Mouse (Mus musculus): ENCODE data around the gene D11Wsu47e. TPM values are rescaled to one million over a fixed set of nuclear protein-coding genes. Genes with fewer than 3 reads are reported as not detected.

The D11Wsu47e gene
- total RNA-seq, 1 experiment, result 38.5 TPM

DNA sequence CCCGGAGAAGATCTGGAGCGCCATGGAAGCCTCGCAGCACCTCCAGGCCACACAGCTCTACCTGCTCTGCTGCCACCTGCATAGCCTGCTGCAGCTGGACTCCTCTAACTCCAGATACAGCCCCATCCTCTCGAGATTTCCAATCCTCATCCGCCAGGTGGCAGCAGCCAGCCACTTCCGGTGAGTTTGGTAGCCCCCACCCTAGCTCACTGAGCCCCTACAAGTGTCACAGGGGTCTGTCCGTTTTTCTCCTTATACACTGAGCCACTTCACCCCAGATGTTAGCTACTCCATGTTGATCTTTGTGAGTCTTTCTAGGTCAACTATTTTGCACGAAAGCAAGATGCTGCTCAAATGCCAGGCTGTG is 32.3 kb upstream of the D11Wsu47e start:
- Histone ChIP-seq H3K4me3 (ENCODE audit: insufficient read depth in 1 of 2, low read depth in 1 of 2, low read length in 2 of 2, poor library complexity in 1 of 2, severe bottlenecking in 1 of 2) (0 out of 4 replicates have a peak overlapping the region, but pooled peaks of 1 of the 2 experiments have one; percentile 8), H3K27ac (ENCODE audit: insufficient read depth, low read depth, low read length, poor library complexity, severe bottlenecking) (no peak overlapping the region), H3K9ac (ENCODE audit: insufficient read depth, low read depth, low read length, poor library complexity, severe bottlenecking) (no peak overlapping the region), H3K9me3 (ENCODE audit: control insufficient read depth, insufficient read depth, low read depth, low read length) (no peaks in the 10 kb centered on the region), H3K4me1 (ENCODE audit: control insufficient read depth in 2 of 2, insufficient read depth in 2 of 2, low read length in 2 of 2, poor library complexity in 1 of 2) (peaks cover 5 to 11% of the 10 kb centered on the region in 2 experiments; a peak in 2 of 4 replicates), H3K36me3 (ENCODE audit: control insufficient read depth, insufficient read depth, low read length, poor library complexity, severe bottlenecking) (peaks cover 28% of the 10 kb centered on the region)
- in situ Hi-C loops (cut with MboI; ENCODE audit: low sequenced_read_pairs in 2 of 2, unreplicated experiment in 2 of 2), result no loop called here
- DNase-seq (ENCODE audit: low read depth, low spot score), result peak; percentile 55
- TF ChIP-seq HCFC1 (IDR thresholded peaks at IDR 0.05; ENCODE audit: borderline replicate concordance, insufficient read depth, low read length) (no peak), MAFK (IDR thresholded peaks at IDR 0.05; ENCODE audit: insufficient read depth, low read depth, low read length) (no peak), CHD2 (IDR thresholded peaks at IDR 0.05; ENCODE audit: low read depth, low read length) (no peak), ZNF384 (IDR thresholded peaks at IDR 0.05; ENCODE audit: low read depth, low read length) (no peak), ZC3H11A (IDR thresholded peaks at IDR 0.05; ENCODE audit: borderline replicate concordance, low read depth, low read length) (no peak)

DNA sequence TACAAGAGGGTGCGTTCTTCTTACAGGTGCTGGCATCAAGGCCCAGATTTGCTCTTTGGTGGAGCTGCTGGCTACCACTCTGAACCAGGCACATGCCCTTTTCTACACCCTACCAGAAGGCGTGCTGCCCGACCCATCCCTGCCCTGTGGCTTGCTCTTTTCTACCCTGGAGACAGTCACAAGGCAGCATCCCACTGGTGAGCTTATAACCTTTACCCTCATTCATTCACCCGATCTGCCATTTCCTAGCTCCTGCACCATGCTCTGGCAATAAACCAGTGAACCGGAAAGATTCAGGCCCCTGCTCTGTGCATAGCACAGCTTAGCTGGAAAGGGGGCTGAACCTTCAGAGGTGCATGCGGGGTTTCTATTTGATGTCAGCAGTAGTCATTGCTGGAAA is 31.7 kb upstream of the D11Wsu47e start:
- Histone ChIP-seq H3K4me1 (ENCODE audit: control insufficient read depth in 2 of 2, insufficient read depth in 2 of 2, low read length in 2 of 2, poor library complexity in 1 of 2) (peaks cover 5 to 11% of the 10 kb centered on the region in 2 experiments; a peak in 2 of 4 replicates), H3K9ac (ENCODE audit: insufficient read depth, low read depth, low read length, poor library complexity, severe bottlenecking) (no peak overlapping the region), H3K36me3 (ENCODE audit: control insufficient read depth, insufficient read depth, low read length, poor library complexity, severe bottlenecking) (peaks cover 35% of the 10 kb centered on the region), H3K9me3 (ENCODE audit: control insufficient read depth, insufficient read depth, low read depth, low read length) (no peaks in the 10 kb centered on the region), H3K4me3 (ENCODE audit: insufficient read depth in 1 of 2, low read depth in 1 of 2, low read length in 2 of 2, poor library complexity in 1 of 2, severe bottlenecking in 1 of 2) (no peak overlapping the region), H3K27ac (ENCODE audit: insufficient read depth, low read depth, low read length, poor library complexity, severe bottlenecking) (no peak overlapping the region)
- TF ChIP-seq MAFK (IDR thresholded peaks at IDR 0.05; ENCODE audit: insufficient read depth, low read depth, low read length) (no peak), ZNF384 (IDR thresholded peaks at IDR 0.05; ENCODE audit: low read depth, low read length) (no peak), HCFC1 (IDR thresholded peaks at IDR 0.05; ENCODE audit: borderline replicate concordance, insufficient read depth, low read length) (no peak), ZC3H11A (IDR thresholded peaks at IDR 0.05; ENCODE audit: borderline replicate concordance, low read depth, low read length) (no peak), CHD2 (IDR thresholded peaks at IDR 0.05; ENCODE audit: low read depth, low read length) (no peak)
- in situ Hi-C loops (cut with MboI; ENCODE audit: low sequenced_read_pairs in 2 of 2, unreplicated experiment in 2 of 2), result no loop called here
- no peak for DNase-seq (ENCODE audit: low read depth, low spot score)

DNA sequence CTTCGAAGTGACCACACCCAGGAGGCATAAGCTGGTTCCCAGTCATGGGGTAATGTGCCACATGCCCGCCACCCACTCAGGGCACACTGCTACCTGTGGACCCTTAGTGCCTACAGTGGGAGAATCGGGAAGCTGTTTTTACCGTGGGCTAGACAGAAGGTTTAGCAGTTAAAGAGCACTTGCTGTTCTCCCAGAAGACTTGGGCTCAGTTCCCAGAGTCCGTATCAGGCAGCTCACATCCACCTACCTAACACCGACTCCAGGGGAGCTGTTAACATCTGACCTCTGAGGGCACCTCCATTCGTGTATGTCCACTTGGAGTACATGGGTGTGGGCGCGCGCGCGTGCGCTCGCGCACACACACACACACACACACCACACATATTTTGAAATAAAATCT is 30.1 kb upstream of the D11Wsu47e start:
- no peak overlapping the region for H3K27ac ChIP-seq (ENCODE audit: insufficient read depth, low read depth, low read length, poor library complexity, severe bottlenecking)
- H3K9ac ChIP-seq (ENCODE audit: insufficient read depth, low read depth, low read length, poor library complexity, severe bottlenecking), result no peak overlapping the region
- no peak for TF ChIP-seq HCFC1 (IDR thresholded peaks at IDR 0.05; ENCODE audit: borderline replicate concordance, insufficient read depth, low read length)
- TF ChIP-seq ZC3H11A (IDR thresholded peaks at IDR 0.05; ENCODE audit: borderline replicate concordance, low read depth, low read length), result no peak
- no peak for TF ChIP-seq ZNF384 (IDR thresholded peaks at IDR 0.05; ENCODE audit: low read depth, low read length)
- no peak for TF ChIP-seq MAFK (IDR thresholded peaks at IDR 0.05; ENCODE audit: insufficient read depth, low read depth, low read length)
- no peak for TF ChIP-seq CHD2 (IDR thresholded peaks at IDR 0.05; ENCODE audit: low read depth, low read length)
- peaks cover 46% of the 10 kb centered on the region for H3K36me3 ChIP-seq (ENCODE audit: control insufficient read depth, insufficient read depth, low read length, poor library complexity, severe bottlenecking)
- H3K4me3 ChIP-seq (ENCODE audit: insufficient read depth in 1 of 2, low read depth in 1 of 2, low read length in 2 of 2, poor library complexity in 1 of 2, severe bottlenecking in 1 of 2), result no peak overlapping the region
- H3K4me1 ChIP-seq (ENCODE audit: control insufficient read depth in 2 of 2, insufficient read depth in 2 of 2, low read length in 2 of 2, poor library complexity in 1 of 2), result peaks cover 3 to 12% of the 10 kb centered on the region in 2 experiments; a peak in 2 of 4 replicates
- no peak for DNase-seq (ENCODE audit: low read depth, low spot score)
- in situ Hi-C loops (cut with MboI; ENCODE audit: low sequenced_read_pairs in 2 of 2, unreplicated experiment in 2 of 2), result no loop called here
- H3K9me3 ChIP-seq (ENCODE audit: control insufficient read depth, insufficient read depth, low read depth, low read length), result no peaks in the 10 kb centered on the region

DNA sequence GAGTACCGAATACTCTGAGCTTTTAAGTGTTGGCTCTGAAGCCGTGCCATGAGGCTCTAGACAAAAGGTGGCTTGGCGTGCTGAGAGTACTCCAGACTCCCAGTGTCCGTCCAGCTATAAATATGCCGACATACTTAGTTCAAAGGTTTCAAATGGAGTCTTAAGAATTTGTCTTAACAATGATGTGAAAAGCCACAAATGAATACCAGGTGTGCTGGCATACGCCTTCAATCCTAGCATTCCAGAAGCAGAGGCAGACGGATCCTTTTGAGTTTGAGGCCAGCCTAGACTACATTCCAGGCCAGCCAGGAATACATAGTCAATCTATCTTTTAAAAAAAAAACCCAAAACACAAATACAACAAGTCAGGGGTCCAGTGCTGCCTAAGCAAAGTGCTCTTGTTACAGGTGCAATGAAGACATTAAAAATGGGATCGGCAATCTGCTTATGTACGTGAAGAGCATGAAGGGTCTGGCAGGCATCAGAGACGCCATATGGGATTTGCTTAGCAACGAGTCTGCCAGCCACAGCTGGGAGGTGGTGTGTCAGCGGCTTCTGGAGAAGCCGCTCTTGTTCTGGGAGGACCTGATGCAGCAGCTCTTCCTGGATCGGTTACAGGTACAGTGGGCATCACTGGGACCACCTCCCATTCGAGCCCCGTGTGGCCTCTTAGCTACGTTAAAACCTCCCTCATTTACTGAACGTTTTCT is 29.5 kb upstream of the D11Wsu47e start:
- H3K4me1 ChIP-seq (ENCODE audit: control insufficient read depth in 2 of 2, insufficient read depth in 2 of 2, low read length in 2 of 2, poor library complexity in 1 of 2), result peaks cover 5 to 13% of the 10 kb centered on the region in 2 experiments; a peak in 3 of 4 replicates
- no peak overlapping the region for H3K4me3 ChIP-seq (ENCODE audit: insufficient read depth in 1 of 2, low read depth in 1 of 2, low read length in 2 of 2, poor library complexity in 1 of 2, severe bottlenecking in 1 of 2)
- DNase-seq (ENCODE audit: low read depth, low spot score), result no peak
- peaks cover 50% of the 10 kb centered on the region for H3K36me3 ChIP-seq (ENCODE audit: control insufficient read depth, insufficient read depth, low read length, poor library complexity, severe bottlenecking)
- H3K9ac ChIP-seq (ENCODE audit: insufficient read depth, low read depth, low read length, poor library complexity, severe bottlenecking), result no peak overlapping the region
- no peak overlapping the region for H3K27ac ChIP-seq (ENCODE audit: insufficient read depth, low read depth, low read length, poor library complexity, severe bottlenecking)
- TF ChIP-seq ZNF384 (IDR thresholded peaks at IDR 0.05; ENCODE audit: low read depth, low read length) (no peak), ZC3H11A (IDR thresholded peaks at IDR 0.05; ENCODE audit: borderline replicate concordance, low read depth, low read length) (no peak), CHD2 (IDR thresholded peaks at IDR 0.05; ENCODE audit: low read depth, low read length) (no peak), MAFK (IDR thresholded peaks at IDR 0.05; ENCODE audit: insufficient read depth, low read depth, low read length) (no peak)
- H3K9me3 ChIP-seq (ENCODE audit: control insufficient read depth, insufficient read depth, low read depth, low read length), result no peaks in the 10 kb centered on the region
- in situ Hi-C loops (cut with MboI; ENCODE audit: low sequenced_read_pairs in 2 of 2, unreplicated experiment in 2 of 2), result no loop called here

Data from ES-E14 (cell line).